Mouse (Mus musculus) activated CD4-positive, CD25-positive, alpha-beta regulatory T cell, adult 4 months (primary cell): ENCODE results near the gene Ptch2. TPM values are rescaled to one million over a fixed set of nuclear protein-coding genes. Genes with fewer than 3 reads are reported as not detected.
A peak's percentile ranks its signal among the peaks of the same experiment; 100 is the strongest.

Experiments used
- ATAC-seq: one replicate; pipeline ENCODE4 v1.8.0; 2017
- polyA plus RNA-seq, 2 experiments: library from polyadenylated mRNA; unstranded; fragments of 100-300 nt; shearing (Covaris generic); gene quantifications; one replicate each; pipeline ENCODE4 v1.2.1; 2017

Gene Ptch2
- polyA plus RNA-seq, 2 experiments from 2014 or later: not detected

DNA sequence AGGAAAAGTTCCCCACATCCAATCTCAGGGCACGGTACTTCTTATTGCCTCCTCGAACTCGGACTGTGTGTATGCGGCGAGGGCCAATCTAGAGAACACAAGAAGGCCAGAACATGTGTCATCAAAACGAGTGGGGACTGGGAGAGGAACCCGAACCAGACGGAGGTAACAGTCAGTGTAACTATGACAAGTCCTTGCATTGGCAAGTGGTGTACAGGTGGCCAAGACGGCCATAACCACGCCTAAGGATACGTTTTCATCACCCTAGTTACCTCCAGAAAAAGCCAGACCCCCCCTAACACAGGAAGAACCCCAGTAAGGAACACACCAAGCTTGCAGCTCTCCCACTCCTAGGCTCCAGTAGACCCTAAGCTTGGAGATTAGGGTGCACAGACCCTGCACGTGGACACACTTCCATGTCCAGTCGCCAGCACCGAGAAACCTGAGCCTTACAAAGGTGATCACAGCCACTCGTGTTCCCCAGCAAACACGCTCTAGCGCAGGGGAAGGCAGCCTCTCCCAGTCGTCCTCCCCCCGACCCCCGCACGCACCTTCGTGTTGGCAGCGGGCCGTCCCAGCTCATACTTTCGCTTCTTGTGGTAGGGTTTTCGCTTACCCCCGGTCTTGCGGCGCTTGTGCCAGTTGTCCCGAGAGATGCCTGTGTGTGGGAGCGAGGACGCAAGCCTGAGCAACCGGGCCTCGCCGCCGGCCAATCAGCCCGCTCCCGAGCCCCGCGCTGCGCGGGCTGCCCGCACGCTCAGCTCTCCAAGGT is 59.3 kb downstream of the Ptch2 start:
- ATAC-seq: no peak

DNA sequence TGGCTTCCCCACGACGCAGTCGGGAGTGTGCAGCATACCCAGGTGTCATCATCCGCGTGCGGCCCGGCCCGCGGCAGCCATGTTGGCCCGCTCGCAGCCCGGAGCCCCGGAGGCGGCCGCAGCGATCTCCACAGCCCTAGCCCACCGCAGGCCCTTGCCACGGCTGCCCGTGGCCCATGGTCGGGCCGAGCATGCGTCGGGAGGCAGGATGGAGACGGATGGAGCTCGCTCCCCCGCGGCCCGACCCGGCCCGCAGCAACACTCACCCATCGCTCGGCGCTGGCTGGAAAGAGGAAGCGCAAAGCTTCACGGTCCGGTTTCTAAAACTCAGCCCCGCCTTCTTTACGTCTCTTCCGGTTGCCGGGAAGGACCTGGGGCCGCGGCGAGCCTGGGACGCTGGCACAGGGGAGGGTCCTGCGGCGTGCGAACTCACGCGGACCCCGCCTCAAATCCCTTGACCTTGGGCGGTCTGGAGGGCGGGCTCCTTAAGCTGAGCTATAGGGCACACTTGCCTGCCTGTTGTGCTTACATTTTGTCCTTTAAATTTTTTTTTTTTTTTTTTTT is 60.0 kb downstream of the Ptch2 start, which contains the start of gene Rps8:
Rps8 (minus strand) TSS at position 452 of the 564 bp plus-strand sequence.
- peak; percentile 97 for ATAC-seq

DNA sequence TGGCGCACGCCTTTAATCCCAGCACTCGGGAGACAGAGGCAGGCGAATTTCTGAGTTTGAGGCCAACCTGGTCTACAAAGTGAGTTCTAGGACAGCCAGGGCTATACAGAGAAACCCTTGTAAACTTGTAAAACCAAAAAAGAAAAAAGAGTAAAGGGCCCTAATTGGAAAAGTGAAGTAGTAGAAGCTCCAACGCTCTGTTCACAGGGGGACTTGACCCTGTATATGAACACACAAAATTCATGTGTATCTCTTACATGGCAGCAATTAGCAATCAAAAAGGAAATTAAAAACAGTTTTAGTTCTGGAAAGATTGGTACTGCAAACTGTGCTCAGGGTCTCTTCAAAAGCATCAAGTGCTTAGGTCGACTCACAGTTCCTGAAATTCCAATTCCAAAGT is 60.5 kb downstream of the Ptch2 start:
- no peak for ATAC-seq

DNA sequence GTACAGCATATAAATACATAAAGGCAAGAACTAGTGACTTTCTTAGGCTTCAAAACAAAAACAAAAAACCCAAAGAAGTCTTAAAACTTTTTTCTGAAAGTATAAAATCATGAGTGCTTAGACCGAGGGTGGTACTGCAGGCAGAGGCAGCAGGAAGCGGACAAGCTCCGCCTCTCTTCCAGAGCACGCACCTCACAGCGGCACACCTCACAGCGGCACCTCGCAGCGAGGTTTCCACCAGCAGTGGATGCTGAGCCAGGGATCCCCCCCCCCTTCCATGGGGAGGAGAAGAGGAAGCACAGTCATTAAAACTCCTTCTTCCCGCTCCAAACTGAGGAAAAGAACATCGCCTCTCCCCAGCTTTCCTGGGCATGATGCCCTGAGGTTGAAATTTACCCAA is 63.8 kb downstream of the Ptch2 start:
- no peak for ATAC-seq

DNA sequence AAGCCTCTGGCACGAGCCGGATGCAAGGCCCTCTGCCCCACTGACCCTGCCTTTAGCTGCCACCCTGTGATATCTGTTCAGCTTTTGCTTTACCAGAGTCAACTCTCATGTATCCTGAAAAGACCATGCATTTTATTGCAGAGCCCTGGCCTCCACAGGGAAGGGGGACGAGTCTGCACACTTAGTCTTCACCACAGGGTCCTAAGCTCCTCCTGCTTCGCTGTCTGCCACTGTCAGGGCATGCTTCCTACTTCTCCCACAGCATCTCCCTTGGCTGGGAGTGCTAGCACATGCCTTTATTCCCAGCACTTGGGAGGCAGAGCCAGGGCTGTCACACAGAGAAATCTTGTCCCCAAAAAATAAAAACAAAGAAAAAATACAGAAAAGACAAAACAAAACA is 65.3 kb downstream of the Ptch2 start:
- no peak for ATAC-seq

Other genes with a start within 250 kb of the Ptch2 start
- not detected for gene Zswim5, start 218.7 kb upstream of the Ptch2 start, polyA plus RNA-seq
- gene Urod, start 101.7 kb upstream of the Ptch2 start, polyA plus RNA-seq: 10 to 100 TPM; 72.8 to 88.2 TPM
- 1 to 10 TPM; 6.5 to 7.2 TPM for gene Hectd3, start 100.8 kb upstream of the Ptch2 start, polyA plus RNA-seq
- 10 to 100 TPM; 28.4 to 29.5 TPM for gene Eif2b3, start 76.7 kb upstream of the Ptch2 start, polyA plus RNA-seq
- 10 to 100 TPM; 22.7 to 24.1 TPM for gene Btbd19, start 29.6 kb downstream of the Ptch2 start, polyA plus RNA-seq
- gene Tctex1d4, start 30.7 kb downstream of the Ptch2 start, polyA plus RNA-seq: 1 to 10 TPM; 1.7 to 3.5 TPM
- 10 to 100 TPM; 10.6 to 14.6 TPM for gene Plk3, start 37.9 kb downstream of the Ptch2 start, polyA plus RNA-seq
- 100 to 1,000 TPM; 869 to 969 TPM for gene Rps8, start 60.2 kb downstream of the Ptch2 start, polyA plus RNA-seq
- gene Kif2c, start 86.6 kb downstream of the Ptch2 start, polyA plus RNA-seq: 10 to 100 TPM; 10.4 to 15.4 TPM
- 1 to 10 TPM in 1 of 2 experiments, not detected in 1; 1.6 TPM for gene Tmem53, start 155.9 kb downstream of the Ptch2 start, polyA plus RNA-seq
- not detected for gene Armh1, start 156.1 kb downstream of the Ptch2 start, polyA plus RNA-seq